Mouse (Mus musculus) Patski (cell line): Measurements from ENCODE around the gene 5730522E02Rik. TPM values are rescaled to one million over a fixed set of nuclear protein-coding genes. Genes with fewer than 3 reads are reported as not detected.

Experiments used
- ATAC-seq: fragments of 100-300 bp; one replicate; pipeline ENCODE4 v1.8.0; 2021
- CTCF ChIA-PET: fragments of 350-600 bp; sonication (Branson Sonifier 250); formaldehyde crosslinking; loops from one replicate; lab custom pipeline; 2022; ENCODE audit warnings: inconsistent platforms; lab: Charles Lee
- POLR2A ChIA-PET: fragments of 350-600 bp; sonication (Branson Sonifier 250); formaldehyde crosslinking; loops from one replicate; lab custom pipeline; 2022; ENCODE audit warnings: antibody characterized with exemption, inconsistent platforms; lab: Charles Lee
- DNase-seq: peaks from one replicate; pipeline ENCODE4 v3.0.0-alpha.2; 2011; ENCODE audit warnings: low read depth, low spot score
- H3K27me3 ChIP-seq: fragments of 371-371 bp; one replicate; pipeline ENCODE4 v1.5.1; 2021
- CTCF ChIP-seq: fragments of 100-300 bp; IDR thresholded peaks from one replicate; pipeline ENCODE4 v1.5.1; 2021
- in situ Hi-C: fragments of 300-500 bp; cut with MboI; formaldehyde crosslinking; loops from 3 replicates; pipeline ENCODE4 v1.11.1; 2018; ENCODE audit warnings: low pct_unique_long_range_greater_than_20kb, mixed read lengths
- polyA plus RNA-seq: library from polyadenylated mRNA; unstranded; gene quantifications from one replicate; pipeline ENCODE4 v1.2.3, GENCODE M21; 2021

Gene 5730522E02Rik
- polyA plus RNA-seq, 1 experiment from 2014 or later: not detected

DNA sequence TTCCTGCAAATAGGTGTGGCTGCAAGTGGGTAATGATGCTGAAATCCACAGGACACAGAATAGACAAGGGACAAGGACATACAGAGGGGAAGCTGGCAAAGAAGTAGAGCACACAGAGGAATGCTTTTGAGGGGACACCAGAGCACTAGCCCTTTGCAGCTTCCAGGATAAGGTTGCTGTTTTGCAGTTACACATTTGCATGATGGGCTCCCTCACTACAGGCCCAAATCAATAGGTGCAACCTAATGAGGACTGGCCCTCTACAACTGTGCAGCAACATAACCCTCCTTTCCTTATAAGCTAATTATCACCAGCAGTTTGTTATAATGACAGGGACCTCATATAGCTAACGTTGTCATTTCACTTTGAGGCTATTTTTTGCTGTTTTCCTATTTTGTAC is 114.5 kb downstream of the 5730522E02Rik start:
- ATAC-seq (no peak), DNase-seq (no peak)
- no peak for TF ChIP-seq CTCF
- ChIA-PET POLR2A (no interaction called here), CTCF (interaction anchor here (0.9 to 1.3 kb wide), 2 partner anchors 14 kb away, joined by 3 read pairs; no protein-coding TSS in a partner anchor)
- no peaks in the 10 kb centered on the region for H3K27me3 ChIP-seq
- in situ Hi-C loops: no loop called here

DNA sequence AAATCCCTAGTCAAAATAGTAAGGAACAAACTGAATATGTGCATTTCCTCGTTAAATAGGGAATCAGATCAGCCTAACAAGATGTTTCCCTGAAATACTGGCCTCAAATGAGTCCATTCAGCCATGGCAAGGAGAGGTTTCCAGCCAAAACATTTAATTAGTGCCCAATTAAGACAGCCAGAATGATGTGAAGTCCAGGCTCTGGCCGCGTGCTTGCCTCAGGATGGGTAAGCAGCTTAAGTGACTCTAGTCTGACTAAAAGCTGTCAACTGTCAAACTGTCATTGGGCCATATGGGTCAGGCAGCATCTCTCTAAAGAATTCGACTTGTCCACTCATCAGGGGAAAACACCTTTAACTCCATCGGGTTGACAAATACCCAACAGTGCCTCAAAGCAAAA is 121.6 kb downstream of the 5730522E02Rik start:
- ChIA-PET POLR2A (no interaction called here), CTCF (interaction anchor here (1.6 kb wide), 1 partner anchor 19 kb away, joined by 5 read pairs; no protein-coding TSS in a partner anchor)
- TF ChIP-seq CTCF: no peak
- in situ Hi-C loops: no loop called here
- ATAC-seq: no peak
- DNase-seq: no peak
- H3K27me3 ChIP-seq: peaks cover 10% of the 10 kb centered on the region

DNA sequence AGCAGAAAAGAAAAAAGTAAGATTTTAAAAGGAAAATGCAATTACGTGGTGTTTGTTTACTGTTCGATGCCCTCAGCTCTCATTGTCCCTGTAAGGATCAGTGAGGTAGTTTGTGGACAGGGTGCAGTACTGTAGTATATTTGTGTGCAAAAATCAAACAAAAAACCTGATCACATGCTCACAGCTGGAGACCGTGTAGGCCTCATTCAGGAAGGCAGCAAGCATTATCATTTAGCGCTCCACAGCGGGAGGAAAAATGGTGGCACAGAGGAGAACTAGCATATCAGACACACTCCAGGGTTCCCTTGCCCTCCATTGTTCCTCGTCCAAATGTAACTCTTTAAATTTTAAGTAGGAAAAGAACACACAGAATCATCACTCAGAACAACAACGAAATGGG is 123.9 kb downstream of the 5730522E02Rik start:
- ATAC-seq: no peak
- no peak for TF ChIP-seq CTCF
- ChIA-PET CTCF (no interaction called here), POLR2A (no interaction called here)
- peaks cover 15% of the 10 kb centered on the region for H3K27me3 ChIP-seq
- DNase-seq: no peak
- in situ Hi-C loops: no loop called here

DNA sequence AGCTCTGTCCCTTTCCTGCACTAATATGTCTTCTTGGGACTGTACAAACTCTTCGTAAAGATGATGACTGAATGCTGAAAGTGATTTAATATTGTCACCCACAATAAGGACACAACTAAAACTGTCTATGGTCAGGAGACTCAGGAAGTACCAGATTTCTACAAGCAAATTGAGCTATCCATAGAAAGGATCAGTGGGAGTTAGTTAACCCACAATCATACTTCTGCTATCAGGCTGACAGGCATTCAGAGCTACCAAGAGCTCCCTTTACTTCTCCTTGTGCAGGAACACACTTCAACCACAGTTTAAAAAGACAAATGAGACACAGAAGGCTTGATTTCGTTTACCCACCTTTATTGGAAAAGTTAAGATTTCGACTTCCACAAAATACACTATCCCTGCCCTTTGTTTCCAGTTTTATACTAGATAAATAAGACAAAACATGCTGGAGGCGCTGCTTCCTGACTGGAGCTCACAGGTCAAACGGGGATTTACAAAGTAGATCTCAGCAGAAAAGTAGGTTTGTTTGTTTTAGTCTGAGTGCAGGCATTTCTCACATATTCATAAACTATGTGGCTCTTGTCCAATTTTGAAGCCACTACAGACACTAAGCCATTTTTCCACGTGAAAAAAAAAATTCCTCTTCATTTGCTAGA is 125.1 kb downstream of the 5730522E02Rik start:
- peaks cover 19% of the 10 kb centered on the region for H3K27me3 ChIP-seq
- no peak for TF ChIP-seq CTCF
- POLR2A ChIA-PET: no interaction called here
- ATAC-seq (no peak), DNase-seq (no peak)
- in situ Hi-C loops: no loop called here
- CTCF ChIA-PET: no interaction called here

DNA sequence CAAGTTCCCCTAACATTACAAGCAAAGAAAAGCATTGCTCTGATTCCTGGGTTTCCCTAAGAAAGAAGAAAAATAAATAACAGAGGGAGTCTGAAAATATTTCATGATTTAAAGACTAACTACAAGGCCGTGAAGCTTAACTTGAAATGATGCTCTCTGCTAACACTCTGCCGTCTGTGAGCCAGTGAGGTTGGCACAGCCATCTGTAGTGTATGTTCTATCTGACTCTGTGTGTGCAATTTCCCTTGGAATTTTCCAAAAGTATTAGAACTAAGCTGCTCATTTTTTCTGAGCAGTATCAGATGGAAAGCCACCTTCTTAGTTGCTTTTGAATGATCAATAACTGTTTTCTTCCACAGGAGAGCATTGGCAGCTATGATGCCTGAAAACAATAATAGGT is 134.2 kb downstream of the 5730522E02Rik start:
- ChIA-PET CTCF (no interaction called here), POLR2A (no interaction called here)
- in situ Hi-C loops: no loop called here
- no peak for ATAC-seq
- DNase-seq: no peak
- H3K27me3 ChIP-seq: peaks cover 32% of the 10 kb centered on the region
- TF ChIP-seq CTCF: no peak

DNA sequence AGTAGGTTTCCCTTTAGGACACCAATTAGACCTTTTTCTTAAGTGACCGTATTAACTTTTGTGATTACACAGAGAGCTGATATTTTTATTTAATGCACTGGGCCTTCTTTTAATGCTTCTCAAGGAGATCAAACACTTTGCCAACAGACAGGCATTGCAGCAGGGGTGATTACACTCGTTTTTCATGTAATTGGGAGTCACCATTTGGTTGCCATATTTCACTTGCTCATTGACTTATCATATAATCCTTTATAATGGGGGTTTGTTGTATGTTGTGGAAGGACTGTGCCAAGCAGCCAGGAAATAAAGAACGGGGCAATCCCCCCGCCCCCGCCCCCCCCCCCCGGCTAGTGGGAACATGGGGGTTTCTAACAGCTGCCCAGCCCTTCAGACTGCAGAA is 135.0 kb downstream of the 5730522E02Rik start:
- in situ Hi-C loops: no loop called here
- peaks cover 30% of the 10 kb centered on the region for H3K27me3 ChIP-seq
- no peak for TF ChIP-seq CTCF
- CTCF ChIA-PET: no interaction called here
- DNase-seq (no peak), ATAC-seq (no peak)
- POLR2A ChIA-PET: no interaction called here

DNA sequence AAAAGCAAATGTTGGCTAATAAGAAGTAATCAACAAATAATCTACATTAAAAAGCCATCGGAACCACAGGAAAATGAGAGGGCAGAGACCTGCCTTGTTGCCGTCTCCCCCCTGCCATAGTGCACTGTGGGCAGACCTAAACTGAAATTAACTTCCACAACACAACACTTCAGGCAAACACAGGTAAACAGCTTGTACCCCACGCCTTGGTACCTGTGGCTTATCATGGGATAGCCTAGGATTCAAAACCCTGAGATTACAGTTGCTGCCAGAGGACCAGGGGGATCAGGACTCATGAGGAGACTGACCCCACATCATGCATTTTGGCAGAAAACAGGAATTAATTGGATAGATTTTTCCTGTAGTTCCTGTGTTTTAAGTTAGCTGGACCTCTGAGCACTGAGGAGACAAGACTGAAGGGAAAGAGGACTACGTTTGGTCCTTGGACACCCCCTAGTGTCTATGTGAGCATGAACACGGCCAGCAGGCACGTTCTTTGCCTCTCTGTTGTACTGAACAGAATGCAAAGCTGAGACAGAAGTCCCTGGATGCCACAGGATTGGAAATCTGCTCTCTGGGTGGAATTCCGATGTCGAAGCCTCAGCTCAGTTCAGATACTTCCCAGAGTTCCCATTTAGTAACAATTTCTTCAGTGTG is 136.8 kb downstream of the 5730522E02Rik start:
- in situ Hi-C loops: no loop called here
- ATAC-seq: no peak
- TF ChIP-seq CTCF: no peak
- CTCF ChIA-PET: no interaction called here
- peaks cover 32% of the 10 kb centered on the region for H3K27me3 ChIP-seq
- no peak for DNase-seq
- POLR2A ChIA-PET: no interaction called here

DNA sequence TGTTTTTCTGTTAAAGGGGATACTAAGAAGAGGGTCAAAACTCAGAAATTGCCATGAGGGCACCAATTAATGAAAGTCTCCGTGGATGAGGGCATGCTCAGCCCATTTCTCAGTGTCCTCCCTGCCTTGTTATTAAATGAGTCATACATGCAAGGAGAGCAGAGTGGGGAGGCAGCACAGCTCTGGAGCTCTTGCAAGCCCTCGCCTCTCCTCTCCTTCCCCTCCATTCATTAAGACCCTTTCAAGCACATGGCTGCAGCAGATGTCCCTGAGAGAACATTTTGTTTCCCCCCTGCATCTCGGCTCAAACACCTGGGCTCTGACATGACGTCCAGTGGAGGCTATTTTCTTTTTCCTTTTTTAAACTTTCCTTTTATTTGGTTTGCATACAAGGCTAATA is 138.5 kb downstream of the 5730522E02Rik start:
- TF ChIP-seq CTCF: no peak
- ChIA-PET POLR2A (no interaction called here), CTCF (no interaction called here)
- DNase-seq (no peak), ATAC-seq (no peak)
- H3K27me3 ChIP-seq: peaks cover 23% of the 10 kb centered on the region
- in situ Hi-C loops: no loop called here

DNA sequence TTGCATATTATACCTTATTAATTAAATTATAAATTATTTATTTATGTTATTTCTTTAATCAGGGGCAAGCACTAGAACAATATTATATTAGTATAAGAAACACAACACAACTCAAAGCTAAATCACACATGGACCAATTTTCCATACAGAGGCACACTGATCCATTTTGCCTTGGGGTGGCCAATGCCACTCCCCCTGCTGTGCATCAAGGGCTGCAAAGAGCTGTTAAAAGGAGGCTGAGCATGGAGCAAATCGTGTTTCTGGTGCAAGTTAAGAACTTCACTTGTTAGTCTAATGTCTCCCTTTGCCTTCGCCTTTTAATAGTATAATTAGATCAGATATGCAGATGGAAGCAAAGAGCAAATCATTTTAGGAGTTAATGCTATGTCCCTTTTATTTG is 147.3 kb downstream of the 5730522E02Rik start:
- H3K27me3 ChIP-seq: peaks cover 28% of the 10 kb centered on the region
- DNase-seq (no peak), ATAC-seq (no peak)
- in situ Hi-C loops: no loop called here
- POLR2A ChIA-PET: no interaction called here
- TF ChIP-seq CTCF: no peak
- CTCF ChIA-PET: no interaction called here

DNA sequence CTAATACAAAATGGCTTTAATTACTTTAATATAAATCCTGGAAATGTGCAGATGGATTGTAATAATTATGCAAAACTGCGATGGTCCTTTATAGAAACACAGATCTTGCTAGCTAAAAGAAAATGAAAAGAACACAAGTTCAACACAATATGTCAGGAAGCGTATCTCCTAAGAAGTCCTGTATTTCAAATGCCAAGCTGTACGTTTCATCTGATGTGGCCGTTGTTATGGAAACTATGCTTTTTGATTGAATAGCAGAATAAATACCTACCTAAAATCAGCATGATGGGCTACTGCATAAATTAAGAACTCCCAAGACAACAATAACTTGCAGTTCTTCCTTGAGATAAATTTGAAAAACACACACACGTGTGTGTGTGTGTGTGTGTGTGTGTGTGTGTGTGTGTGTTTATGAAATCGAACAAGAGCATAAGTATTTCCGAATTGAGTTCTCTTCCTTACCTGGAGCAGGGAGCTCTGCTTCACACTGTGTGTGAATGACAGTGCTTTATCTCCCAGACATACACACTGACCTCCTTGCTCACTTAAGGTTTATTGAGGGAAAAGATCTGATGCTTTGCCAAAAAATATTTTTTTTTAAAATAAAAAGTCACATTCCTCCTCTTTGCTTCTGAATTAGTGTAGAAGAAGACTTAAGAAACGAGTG is 149.0 kb downstream of the 5730522E02Rik start:
- no peak for ATAC-seq
- POLR2A ChIA-PET: no interaction called here
- CTCF ChIA-PET: no interaction called here
- DNase-seq: no peak
- in situ Hi-C loops: no loop called here
- peaks cover 28% of the 10 kb centered on the region for H3K27me3 ChIP-seq
- no peak for TF ChIP-seq CTCF

DNA sequence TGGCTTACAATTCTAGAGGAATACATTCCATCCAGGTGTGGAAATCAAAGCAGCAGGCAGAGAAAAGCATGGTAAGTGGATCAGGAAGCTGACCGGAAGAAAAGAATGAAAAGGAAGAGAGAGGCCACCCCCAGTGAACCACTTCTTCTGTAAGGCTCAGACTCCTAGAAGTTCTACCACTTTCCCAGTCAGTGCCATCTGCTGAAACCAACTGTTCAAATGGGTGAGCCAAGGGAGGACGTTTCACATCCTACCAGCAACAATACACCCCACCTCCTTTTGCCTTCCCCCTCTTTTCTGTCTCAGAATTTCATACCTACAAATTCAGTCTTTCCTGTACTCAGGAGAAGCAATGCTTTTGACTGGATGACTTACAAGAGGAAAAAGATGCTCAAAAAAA is 197.0 kb downstream of the 5730522E02Rik start:
- no peak for DNase-seq
- CTCF ChIA-PET: no interaction called here
- TF ChIP-seq CTCF: no peak
- in situ Hi-C loops: no loop called here
- ATAC-seq: no peak
- H3K27me3 ChIP-seq: peaks cover 9% of the 10 kb centered on the region
- POLR2A ChIA-PET: no interaction called here
